Mouse (Mus musculus) cerebellum, adult 9-11 months (tissue): ENCODE measurements around the gene Ushbp1.
"Not testable (repeated sequence)": the region's sequence is repeated elsewhere in the genome, so short reads cannot be mapped to it uniquely, and the experiment has no call there.

Source experiments
- DNase-seq: peaks from one replicate; pipeline ENCODE4 v3.0.0; 2022

Gene Ushbp1

DNA sequence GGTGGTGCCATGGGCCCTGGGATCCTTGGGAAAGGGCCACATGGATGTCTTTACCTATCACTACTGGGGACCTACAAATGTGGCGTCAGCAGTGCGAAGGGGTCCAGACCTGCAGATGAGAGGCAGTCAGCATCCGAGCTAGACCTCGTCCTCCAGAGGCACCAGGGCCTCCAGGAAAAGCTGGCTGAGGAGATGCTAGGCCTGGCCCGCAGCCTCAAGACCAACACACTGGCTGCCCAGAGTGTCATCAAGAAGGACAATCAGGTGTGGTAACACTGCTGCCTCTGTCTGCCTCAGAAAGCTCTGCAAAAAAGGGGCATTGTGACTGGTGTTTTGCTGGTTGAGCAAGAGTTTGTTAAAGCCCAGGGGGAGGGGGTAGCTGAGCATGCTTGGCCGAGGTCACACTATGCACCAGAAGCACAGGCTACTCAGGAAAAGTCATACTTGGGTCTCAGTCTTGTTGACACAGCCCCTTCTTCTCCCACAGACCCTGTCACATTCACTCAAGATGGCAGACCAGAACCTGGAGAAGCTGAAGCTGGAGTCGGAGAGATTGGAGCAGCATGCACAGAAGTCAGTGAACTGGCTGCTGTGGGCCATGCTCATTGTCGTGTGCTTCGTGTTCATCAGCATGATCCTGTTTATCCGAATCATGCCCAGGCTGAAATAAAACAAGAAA is 26.4 kb downstream of the Ushbp1 start:
- DNase-seq = peak; percentile 51

DNA sequence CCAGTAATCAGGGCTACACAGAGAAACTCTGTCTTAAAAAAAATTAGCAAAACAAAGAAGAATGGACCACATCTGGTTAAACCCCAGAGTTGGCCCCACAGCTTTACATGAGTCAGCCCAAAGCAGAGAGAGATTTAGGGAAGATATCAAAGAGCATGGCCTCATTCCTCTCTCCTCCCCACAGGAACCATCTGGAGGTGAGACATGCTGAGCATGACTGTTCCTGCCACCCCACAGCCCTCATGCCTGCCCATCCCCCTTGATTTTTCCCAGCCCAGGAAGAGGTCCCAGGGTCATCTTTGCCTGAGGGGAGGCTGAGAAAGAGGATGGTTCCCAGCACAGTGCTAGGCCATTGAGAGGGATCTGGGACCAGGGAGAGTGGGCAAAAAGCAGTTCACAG is 27.2 kb downstream of the Ushbp1 start:
- no peak for DNase-seq

DNA sequence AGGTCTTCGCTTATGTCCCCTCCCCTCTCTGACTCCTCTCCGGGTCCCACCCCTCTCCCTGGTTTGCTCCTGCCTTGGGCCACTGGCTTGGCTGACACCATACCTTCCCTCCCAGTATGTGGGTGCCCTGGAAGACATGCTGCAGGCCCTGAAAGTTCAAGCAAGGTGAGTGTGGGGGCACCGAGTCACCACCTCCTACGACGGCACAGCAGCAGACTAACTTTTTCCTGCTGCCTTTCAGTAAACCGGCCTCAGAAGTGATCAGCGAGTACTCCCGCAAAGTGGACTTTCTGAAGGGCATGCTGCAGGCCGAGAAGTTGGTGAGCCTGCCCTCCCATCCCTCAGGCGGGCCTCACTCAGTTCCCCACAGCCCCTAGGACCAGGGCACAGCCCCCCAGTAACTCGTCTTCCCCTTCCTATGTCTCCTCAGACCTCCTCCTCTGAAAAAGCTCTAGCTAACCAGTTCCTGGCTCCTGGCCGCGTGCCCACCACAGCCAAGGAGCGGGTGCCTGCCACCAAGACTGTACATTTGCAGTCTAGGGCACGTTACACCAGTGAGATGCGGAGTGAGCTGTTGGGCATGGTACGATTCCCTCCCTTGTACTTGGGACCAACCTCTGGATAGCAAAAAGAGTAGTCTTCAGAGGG is 27.9 kb downstream of the Ushbp1 start:
- DNase-seq = no peak

DNA sequence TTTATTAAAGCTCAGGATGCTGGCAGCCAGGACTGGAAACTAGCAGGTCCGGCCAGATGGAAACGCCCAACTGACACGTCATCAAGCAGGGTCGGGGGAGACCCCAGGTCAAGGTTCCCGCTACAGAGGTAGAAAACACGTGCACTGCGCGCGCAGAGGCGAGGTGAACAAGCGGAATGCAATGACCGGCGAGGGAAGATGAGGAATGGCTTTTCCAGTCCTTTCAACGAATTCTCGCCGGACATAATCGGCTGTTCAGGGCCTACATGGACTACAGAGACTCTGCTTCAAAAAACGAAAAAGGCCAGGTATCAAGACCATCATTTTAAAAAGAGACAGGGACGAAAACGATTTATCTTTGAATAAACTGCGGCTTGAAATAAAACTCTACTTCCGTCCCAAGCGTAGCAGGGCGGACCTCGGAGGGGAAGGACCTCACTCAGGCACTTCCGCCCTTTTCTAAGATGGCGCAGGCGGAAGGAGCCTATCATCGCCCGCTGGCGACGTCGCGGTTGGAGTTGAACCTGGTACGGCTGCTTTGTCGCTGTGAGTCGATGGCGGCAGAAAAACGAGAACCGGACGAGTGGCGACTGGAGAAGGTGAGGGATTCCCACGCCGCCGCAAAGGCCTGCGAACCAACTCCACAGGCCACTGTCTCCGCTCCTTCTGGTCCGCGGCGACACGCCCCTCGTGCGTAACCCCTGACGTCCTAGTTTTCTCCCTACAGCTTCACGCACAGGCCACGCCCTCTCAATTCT is 28.7 kb downstream of the Ushbp1 start, which contains the start of gene Use1:
Use1 (plus strand) TSS at position 78 of the 758 bp plus-strand sequence.
- peak; percentile 95 for DNase-seq

DNA sequence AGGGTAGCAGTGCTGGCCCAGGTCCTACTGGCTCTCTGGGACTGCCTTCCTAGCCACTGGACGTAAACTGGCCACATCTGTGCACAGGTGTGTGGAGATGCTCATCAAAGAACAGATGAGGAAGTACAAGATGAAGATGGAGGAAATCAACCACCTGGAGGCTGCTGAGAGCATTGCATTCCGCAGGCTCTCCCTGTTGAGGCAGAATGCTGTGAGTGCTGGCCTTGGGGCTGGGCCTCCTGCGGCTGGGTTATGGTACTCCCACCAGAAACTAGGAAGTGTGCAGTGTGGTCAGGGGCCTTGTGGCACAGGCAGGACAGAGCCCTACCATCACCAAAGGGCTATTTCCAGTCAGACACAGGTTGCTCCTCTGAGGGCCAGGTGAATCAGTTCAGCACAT is 37.6 kb downstream of the Ushbp1 start:
- no peak for DNase-seq

DNA sequence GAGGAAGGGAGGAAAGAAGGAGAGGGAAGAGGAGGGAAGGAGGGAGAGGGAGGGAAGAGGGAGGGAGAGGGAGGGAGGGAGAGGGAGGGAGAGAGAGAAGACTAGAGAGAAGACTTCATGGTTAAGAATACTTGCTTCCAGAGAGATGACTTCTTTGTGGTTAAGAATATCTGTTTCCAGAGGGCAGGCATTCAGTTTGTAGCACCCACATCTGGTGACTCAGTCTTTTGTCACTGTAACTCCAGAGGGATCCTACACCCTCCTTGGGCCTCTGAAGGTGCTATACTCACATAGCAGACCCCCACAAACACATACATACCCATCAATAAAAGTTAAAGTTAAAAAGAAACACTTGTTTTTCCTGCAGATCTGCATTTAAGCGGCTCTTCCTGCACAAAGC is 44.1 kb downstream of the Ushbp1 start:
- DNase-seq = no peak

DNA sequence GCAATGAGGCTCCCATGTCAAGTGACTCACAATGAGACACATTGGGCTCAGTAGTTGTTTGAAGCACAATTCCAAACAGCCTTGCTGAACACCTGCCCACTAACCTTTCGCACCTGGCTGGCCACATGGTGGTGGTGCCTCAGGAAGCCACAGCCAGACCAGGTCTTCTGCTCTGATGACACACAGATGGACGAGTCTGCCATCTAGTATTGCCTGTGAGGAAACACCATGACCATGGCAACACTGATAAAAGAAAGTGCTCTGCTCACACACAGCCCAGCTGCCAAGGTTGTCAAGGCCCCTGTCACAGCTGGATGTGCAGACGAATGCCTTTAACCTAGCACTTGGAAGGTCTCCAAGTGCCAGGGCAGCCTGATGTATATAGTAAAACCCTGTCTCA is 44.5 kb downstream of the Ushbp1 start:
- DNase-seq = no peak

DNA sequence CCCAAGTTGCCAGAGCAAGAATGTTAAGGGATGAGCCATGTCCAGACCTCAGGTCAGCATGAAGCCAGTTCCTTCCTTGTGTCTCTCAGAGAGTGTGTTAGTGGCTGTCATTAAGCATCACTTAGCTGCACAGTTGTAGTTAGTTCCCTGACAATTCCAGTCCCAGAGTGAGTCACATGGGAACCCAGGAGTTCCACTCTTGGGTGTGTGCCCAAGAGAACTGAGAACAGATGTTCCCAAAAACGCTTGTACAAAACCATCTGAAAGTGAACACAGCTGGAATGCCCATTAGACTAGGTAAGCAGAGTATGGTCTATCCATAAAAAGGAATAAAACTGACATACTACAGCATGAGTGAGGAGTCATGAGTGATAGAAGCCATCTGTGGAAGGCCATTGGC is 49.0 kb downstream of the Ushbp1 start:
- no peak for DNase-seq

DNA sequence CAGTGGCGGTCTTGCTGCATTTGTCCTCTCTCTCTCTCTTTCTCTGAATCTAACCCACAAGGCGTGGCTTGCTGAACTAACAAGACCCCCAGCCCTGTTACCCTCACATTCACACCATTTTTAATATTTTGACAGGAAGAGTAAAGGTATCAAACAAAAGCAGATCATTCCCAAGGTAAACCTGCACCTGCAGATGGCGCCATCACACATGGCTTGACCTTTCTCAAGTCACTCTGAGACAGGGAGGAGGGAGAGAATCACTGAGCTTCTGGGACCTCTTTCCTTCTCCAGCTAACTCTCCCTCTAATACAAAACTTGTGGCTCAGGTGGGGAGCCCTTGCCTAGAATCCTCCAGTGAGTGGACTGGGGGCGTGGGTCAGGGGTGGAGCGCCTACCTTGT is 55.0 kb downstream of the Ushbp1 start:
- DNase-seq = no peak

DNA sequence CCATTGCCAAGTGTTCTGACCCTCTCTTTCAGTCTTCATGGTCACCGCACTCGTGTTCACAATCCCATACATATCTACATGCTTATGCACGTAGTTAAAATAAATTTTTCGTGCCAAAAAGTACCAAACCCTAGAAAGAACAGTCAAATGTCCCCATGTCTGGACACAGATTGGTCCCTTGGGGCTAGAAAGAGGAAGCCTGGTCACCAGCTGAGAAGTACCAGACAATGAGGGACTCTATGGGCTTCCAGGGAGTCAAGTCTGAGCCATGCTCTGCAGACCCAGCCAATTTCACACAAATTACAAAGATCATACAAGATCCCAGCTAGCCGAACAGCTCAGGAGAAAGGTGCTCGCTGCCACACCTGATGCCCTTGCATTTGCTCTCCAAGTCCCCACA is 57.8 kb downstream of the Ushbp1 start:
- not testable (repeated sequence) for DNase-seq
